Mouse (Mus musculus) limb, embryonic 10.5 days (tissue): Measurements from ENCODE around the gene Inip. TPM values are rescaled to one million over a fixed set of nuclear protein-coding genes. Genes with fewer than 3 reads are reported as not detected.

Experiments used
- polyA plus RNA-seq: library from polyadenylated mRNA; unstranded; fragments of >200 nt; fragmentation: Nextera tagmentation; extraction: Ambion mirVana; gene quantifications from 2 replicates; pipeline ENCODE4 v1.2.1, GENCODE M21; 2016

The Inip gene
- polyA plus RNA-seq, 1 experiment from 2014 or later = 88.9 TPM

Other genes with a start within 250 kb of the Inip start
- gene Hsdl2, start 220.0 kb downstream of the Inip start, polyA plus RNA-seq = 14.5 and 15.3 TPM in 2 replicates
- gene E130308A19Rik, start 175.4 kb downstream of the Inip start, polyA plus RNA-seq = 36.4 and 42.6 TPM in 2 replicates
- gene Snx30, start 4.3 kb upstream of the Inip start, polyA plus RNA-seq = 5.3 and 5.9 TPM in 2 replicates
- not detected in 2 replicates for gene Slc46a2, start 113.5 kb upstream of the Inip start, polyA plus RNA-seq
- gene Mup4, start 159.1 kb upstream of the Inip start, polyA plus RNA-seq = not detected in 2 replicates
- not detected in 2 replicates for gene Mup6, start 162.7 kb upstream of the Inip start, polyA plus RNA-seq